Comparison of ENCODE assay signal across 14 mouse cellular contexts in genomic region chr8:77506539-77506938, GRCm38 (mm10).
"Had no signal": no experiment of that assay in that cellular context is flagged by ENCODE, and none has a peak within 500 bp of the region (broad histone marks: within the 10 kb centered on the region; RNA-seq: fewer than 3 reads in every experiment).

No protein-coding gene starts in this region.

- H3K4me2 ChIP-seq: hindbrain, embryonic 15.5 days; liver, embryonic 13.5 days; midbrain, embryonic 12.5 days; neural tube, embryonic 13.5 days; stomach, embryonic 15.5 days had no signal

- H3K27ac ChIP-seq: hindbrain, embryonic 15.5 days; left cerebral cortex, adult 2 months; liver, embryonic 13.5 days; macrophage; midbrain, embryonic 12.5 days; neural tube, embryonic 13.5 days; stomach, embryonic 15.5 days had no signal

- H3K9ac ChIP-seq: hindbrain, embryonic 15.5 days; liver, embryonic 13.5 days; midbrain, embryonic 12.5 days; neural tube, embryonic 13.5 days; stomach, embryonic 15.5 days had no signal

- H3K4me1 ChIP-seq: hindbrain, embryonic 15.5 days; midbrain, embryonic 12.5 days; stomach, embryonic 15.5 days had no signal

- H3K36me3 ChIP-seq: hindbrain, embryonic 15.5 days; liver, embryonic 13.5 days; midbrain, embryonic 12.5 days; neural tube, embryonic 13.5 days; stomach, embryonic 15.5 days had no signal

- H3K27me3 ChIP-seq: hindbrain, embryonic 15.5 days; liver, embryonic 13.5 days; megakaryocyte, embryonic 14.5 days; stomach, embryonic 15.5 days had no signal

- ATAC-seq: midbrain, embryonic 16.5 days had no signal

- H3K4me3 ChIP-seq: hindbrain, embryonic 15.5 days; left cerebral cortex, adult 2 months; liver, embryonic 13.5 days; megakaryocyte, embryonic 14.5 days; midbrain, embryonic 12.5 days; neural tube, embryonic 13.5 days; stomach, embryonic 15.5 days had no signal

- DNase-seq: kidney, adult 8-10 months; liver, embryonic 13.5 days; lung, adult 2 months; lung, postnatal 10 days; right cerebral cortex, postnatal 14 days; thymus, postnatal 4 days had no signal

- H3K9me3 ChIP-seq: hindbrain, embryonic 15.5 days; liver, embryonic 13.5 days; megakaryocyte, embryonic 14.5 days; midbrain, embryonic 12.5 days; neural tube, embryonic 13.5 days; stomach, embryonic 15.5 days had no signal
